ENCODE assay signal across 9 mouse cellular contexts in genomic region chr11:99148896-99149703, GRCm38 (mm10). TPM values are rescaled to one million over a fixed set of nuclear protein-coding genes. Genes with fewer than 3 reads are reported as not detected.
DNase-seq lines count a peak whose midpoint lies in the region; ATAC-seq lines count a peak whose summit lies in the region.
"Had no signal": no experiment of that assay in that cellular context is flagged by ENCODE, and none has a peak within 500 bp of the region (broad histone marks: within the 10 kb centered on the region; RNA-seq: fewer than 3 reads in every experiment).

No protein-coding gene starts in this region.

- no peaks in the 10 kb centered on the region for H3K36me3 ChIP-seq in kidney, embryonic 15.5 days
- H3K36me3 ChIP-seq in forebrain, embryonic 16.5 days (ENCODE audit: control insufficient read depth, insufficient read depth): no peaks in the 10 kb centered on the region
- no peaks in the 10 kb centered on the region for H3K36me3 ChIP-seq in liver, embryonic 12.5 days
- H3K36me3 ChIP-seq: liver, embryonic 13.5 days had no signal

- ATAC-seq in kidney, embryonic 15.5 days (replicated peaks; ENCODE audit: low FRiP score): peak; percentile 45; the same call in 1 of the 2 replicates
- ATAC-seq in forebrain, embryonic 16.5 days: no peak; the same call in 1 of the 2 replicates
- no peak for ATAC-seq in liver, embryonic 12.5 days

- H3K4me3 ChIP-seq in kidney, embryonic 15.5 days (replicated peaks): no peak overlapping the region
- no peak overlapping the region for H3K4me3 ChIP-seq in forebrain, embryonic 16.5 days (replicated peaks; ENCODE audit: low read length)
- no peak overlapping the region for H3K4me3 ChIP-seq in liver, embryonic 12.5 days
- H3K4me3 ChIP-seq: liver, embryonic 13.5 days had no signal

- H3K27me3 ChIP-seq in kidney, embryonic 15.5 days: no peaks in the 10 kb centered on the region
- no peaks in the 10 kb centered on the region for H3K27me3 ChIP-seq in forebrain, embryonic 16.5 days (replicated peaks; ENCODE audit: control insufficient read depth, insufficient read depth, low read length)
- peaks cover 68% of the 10 kb centered on the region for H3K27me3 ChIP-seq in liver, embryonic 12.5 days (replicated peaks)

- 15% methylated on average over 16 of the region's 16 CpGs for WGBS in kidney, embryonic 15.5 days
- 18% methylated on average over 16 of the region's 16 CpGs for WGBS in forebrain, embryonic 16.5 days
- WGBS in liver, embryonic 12.5 days (ENCODE audit: insufficient replicate concordance): 22% methylated on average over 15 of the region's 16 CpGs

- H3K4me1 ChIP-seq in kidney, embryonic 15.5 days: peaks cover 50% of the 10 kb centered on the region
- H3K4me1 ChIP-seq in forebrain, embryonic 16.5 days (replicated peaks; ENCODE audit: control insufficient read depth, insufficient read depth, low read length): peaks cover 22% of the 10 kb centered on the region
- H3K4me1 ChIP-seq in liver, embryonic 12.5 days: peaks cover 32% of the 10 kb centered on the region

- H3K4me2 ChIP-seq in kidney, embryonic 15.5 days: peak overlapping the region; percentile 29; the same call in 1 of the 2 replicates
- no peak overlapping the region for H3K4me2 ChIP-seq in forebrain, embryonic 16.5 days (ENCODE audit: low read length)
- H3K4me2 ChIP-seq in liver, embryonic 12.5 days: no peak overlapping the region
- H3K4me2 ChIP-seq: liver, embryonic 13.5 days had no signal

- no peak overlapping the region for H3K9ac ChIP-seq in kidney, embryonic 15.5 days
- peak overlapping the region; percentile 20; the same call in 1 of the 2 replicates for H3K9ac ChIP-seq in forebrain, embryonic 16.5 days (replicated peaks; ENCODE audit: low read depth, low read length)
- no peak overlapping the region for H3K9ac ChIP-seq in liver, embryonic 12.5 days
- H3K9ac ChIP-seq: liver, embryonic 13.5 days had no signal

- peak overlapping the region; percentile 94 for H3K27ac ChIP-seq in kidney, embryonic 15.5 days
- no peak overlapping the region for H3K27ac ChIP-seq in forebrain, embryonic 16.5 days (ENCODE audit: low read length)
- H3K27ac ChIP-seq in liver, embryonic 12.5 days: 0 out of 2 replicates have a peak overlapping the region, but pooled peaks have one; percentile 8
- H3K27ac ChIP-seq: liver, embryonic 13.5 days had no signal

- DNase-seq in kidney, postnatal 36 days: no peak
- DNase-seq in MN1 (ENCODE audit: low spot score): peak; percentile 40
- DNase-seq in adrenal gland, postnatal 25 days: no peak
- DNase-seq in urinary bladder, postnatal 10 days (ENCODE audit: low spot score): no peak
- no peak for DNase-seq in layer of hippocampus, adult 9-10 months (ENCODE audit: low spot score)

- no peaks in the 10 kb centered on the region for H3K9me3 ChIP-seq in kidney, embryonic 15.5 days (replicated peaks)
- no peaks in the 10 kb centered on the region for H3K9me3 ChIP-seq in forebrain, embryonic 16.5 days (ENCODE audit: control insufficient read depth, low read length)
- H3K9me3 ChIP-seq in liver, embryonic 12.5 days (replicated peaks): no peaks in the 10 kb centered on the region
- H3K9me3 ChIP-seq: liver, embryonic 13.5 days had no signal

RNA-seq across cellular contexts. Expression of gene Ccr7, which starts 5.8 kb away (rescaled TPM):
- polyA plus RNA-seq in kidney, embryonic 15.5 days (2015; fragmentation: Nextera tagmentation; extraction: Ambion mirVana): 0.17 and 0.18 TPM in 2 replicates
- 0.16 TPM in 1 of 2 replicates, not detected in the other for polyA plus RNA-seq in forebrain, embryonic 16.5 days (2015; fragmentation: Nextera tagmentation; extraction: Ambion mirVana)
- polyA plus RNA-seq in liver, embryonic 12.5 days (2016; fragmentation: Nextera tagmentation; extraction: Ambion mirVana): 0.39 and 0.44 TPM in 2 replicates
- total RNA-seq in adrenal gland, postnatal 25 days (2021): 0.21 TPM in 1 of 2 replicates, not detected in the other

RNA-seq across cellular contexts. Expression of gene Tns4, which starts 60.0 kb away (rescaled TPM):
- polyA plus RNA-seq in kidney, embryonic 15.5 days (2015; fragmentation: Nextera tagmentation; extraction: Ambion mirVana): 0.29 and 0.32 TPM in 2 replicates
- polyA plus RNA-seq in forebrain, embryonic 16.5 days (2015; fragmentation: Nextera tagmentation; extraction: Ambion mirVana): not detected in 2 replicates
- 0.17 and 0.39 TPM in 2 replicates for polyA plus RNA-seq in liver, embryonic 12.5 days (2016; fragmentation: Nextera tagmentation; extraction: Ambion mirVana)
- total RNA-seq in adrenal gland, postnatal 25 days (2021): 0.12 TPM in 1 of 2 replicates, not detected in the other
